Mouse (Mus musculus) leukemia stem cell, adult 10-12 weeks (primary cell): ENCODE measurements around the gene Tas2r130. TPM values are rescaled to one million over a fixed set of nuclear protein-coding genes. Genes with fewer than 3 reads are reported as not detected.

ENCODE experiments used
- polyA plus RNA-seq: library from polyadenylated mRNA; stranded (reverse); fragments of >175 nt; gene quantifications from 2 replicates; pipeline ENCODE4 v1.2.3, GENCODE M21; 2012; ENCODE audit warnings: low replicate concordance

The Tas2r130 gene
- polyA plus RNA-seq, result not detected in 2 replicates

GRCm38 (mm10) chr6:131630812-131631211 lies at the start of gene Tas2r130:
Gene Tas2r130, minus strand, starts transcription at chr6:131630912.

GRCm38 (mm10) chr6:131678786-131679185 lies 48.1 kb upstream of the Tas2r130 start, which contains the start of gene Tas2r106:
Gene Tas2r106, minus strand, starts transcription at chr6:131678886.

DNA sequence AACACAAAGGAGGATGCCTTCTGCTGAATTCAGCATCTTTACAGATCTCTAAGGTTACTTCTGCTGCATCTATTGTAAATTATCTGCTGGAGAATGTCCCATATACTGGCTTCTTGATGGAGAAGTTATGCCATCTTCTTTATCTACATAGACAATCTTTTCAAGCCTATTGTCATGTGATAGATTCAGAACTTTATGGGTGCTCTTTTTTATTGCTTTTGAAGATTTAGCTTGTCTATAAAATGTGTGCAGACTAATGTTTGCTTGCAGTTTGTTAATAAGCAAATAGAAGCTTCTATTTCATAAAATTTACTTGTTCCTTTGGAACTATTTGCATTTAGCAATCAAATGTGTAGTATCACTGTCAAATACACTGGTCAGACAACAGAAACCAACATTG lies 29.3 kb upstream of the Tas2r130 start, which contains the start of gene Tas2r107:
Gene Tas2r107, minus strand, starts transcription at position 101 of the 400 bp plus-strand sequence.

Other genes starting within 250 kb of the Tas2r130 start
- 1,037 and 1,487 TPM in 2 replicates for gene Ybx3, start 242.4 kb downstream of the Tas2r130 start, polyA plus RNA-seq
- not detected in 2 replicates for gene 5430401F13Rik, start 144.5 kb downstream of the Tas2r130 start, polyA plus RNA-seq
- gene Gm6619, start 144.5 kb downstream of the Tas2r130 start, polyA plus RNA-seq, result not detected in 2 replicates
- not detected in 2 replicates for gene Tas2r107, start 29.2 kb upstream of the Tas2r130 start, polyA plus RNA-seq
- not detected in 2 replicates for gene Tas2r106, start 48.0 kb upstream of the Tas2r130 start, polyA plus RNA-seq
- gene Tas2r104, start 54.8 kb upstream of the Tas2r130 start, polyA plus RNA-seq, result not detected in 2 replicates
- not detected in 2 replicates for gene Tas2r105, start 56.6 kb upstream of the Tas2r130 start, polyA plus RNA-seq
- not detected in 2 replicates for gene Tas2r114, start 59.2 kb upstream of the Tas2r130 start, polyA plus RNA-seq